Mouse (Mus musculus) right cerebral cortex, postnatal 10 days (tissue): Measurements from ENCODE around the gene Kmo.
A peak's percentile ranks its signal among the peaks of the same experiment; 100 is the strongest.

Experiments
- DNase-seq, 2 experiments: peaks; one replicate each; pipeline ENCODE4 v3.0.0; 2021; ENCODE audit warnings: low spot score in 2 of 2

The Kmo gene

DNA sequence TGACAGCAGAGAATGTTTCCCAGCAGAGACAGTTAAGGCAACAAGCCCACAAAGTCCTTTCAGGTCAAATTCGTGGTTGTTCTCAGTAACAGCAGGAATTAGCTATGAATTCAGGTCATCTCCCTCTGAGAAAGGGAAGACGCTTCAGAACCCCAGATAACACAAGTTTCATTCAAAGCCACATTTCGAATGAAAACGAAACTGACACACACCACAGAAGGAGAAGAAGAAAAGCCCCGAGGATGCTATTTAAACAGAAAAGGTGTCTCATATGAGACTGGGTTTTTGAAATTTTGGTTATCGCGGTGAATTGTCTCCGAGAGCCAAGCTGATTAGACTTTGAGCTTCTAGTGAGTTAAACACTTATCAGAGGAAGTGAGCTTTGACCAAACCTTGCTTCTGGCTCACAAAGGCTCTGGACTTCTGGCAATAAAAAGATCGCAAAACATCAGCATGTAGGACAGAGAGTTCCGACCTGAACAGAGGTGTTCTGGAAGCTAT, 11.6 kb downstream of the Kmo start:
- DNase-seq: no peak

DNA sequence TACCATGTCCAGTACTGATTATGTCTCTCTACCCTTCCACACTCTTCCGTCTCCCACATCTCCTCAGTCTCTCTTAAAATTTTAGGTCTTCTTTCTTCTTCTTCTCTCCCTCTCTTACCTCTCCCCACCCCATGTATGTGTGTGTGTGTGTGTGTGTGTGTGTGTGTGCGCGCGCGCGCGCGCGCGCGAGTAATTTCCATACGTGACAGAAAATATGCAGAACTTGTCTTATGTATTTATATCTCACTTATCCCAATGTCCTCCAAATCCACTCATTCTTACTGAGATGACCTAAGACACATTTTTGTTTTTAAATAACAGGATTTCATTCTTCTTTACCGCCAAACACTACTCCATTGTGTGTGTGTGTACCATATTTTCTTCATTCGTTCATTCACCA, 12.3 kb downstream of the Kmo start:
- no peak for DNase-seq

DNA sequence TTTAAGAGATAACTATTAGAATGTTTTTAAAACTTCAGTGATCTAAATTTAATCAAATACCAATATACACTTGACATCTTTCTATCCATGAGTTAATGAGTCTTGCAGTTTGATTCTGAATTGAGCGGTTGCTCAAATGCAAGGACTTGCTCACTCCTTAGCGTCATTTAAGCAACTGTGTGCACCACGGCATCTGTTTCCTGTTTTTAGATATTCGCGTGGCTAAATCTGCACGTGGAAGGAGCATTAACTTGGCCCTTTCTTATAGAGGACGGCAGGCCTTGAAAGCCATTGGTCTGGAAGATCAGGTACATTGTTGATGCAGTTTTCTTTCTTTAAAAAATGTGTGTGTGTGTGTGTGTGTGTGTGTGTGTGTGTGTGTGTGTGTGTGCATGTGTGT, 17.5 kb downstream of the Kmo start:
- DNase-seq: no peak

DNA sequence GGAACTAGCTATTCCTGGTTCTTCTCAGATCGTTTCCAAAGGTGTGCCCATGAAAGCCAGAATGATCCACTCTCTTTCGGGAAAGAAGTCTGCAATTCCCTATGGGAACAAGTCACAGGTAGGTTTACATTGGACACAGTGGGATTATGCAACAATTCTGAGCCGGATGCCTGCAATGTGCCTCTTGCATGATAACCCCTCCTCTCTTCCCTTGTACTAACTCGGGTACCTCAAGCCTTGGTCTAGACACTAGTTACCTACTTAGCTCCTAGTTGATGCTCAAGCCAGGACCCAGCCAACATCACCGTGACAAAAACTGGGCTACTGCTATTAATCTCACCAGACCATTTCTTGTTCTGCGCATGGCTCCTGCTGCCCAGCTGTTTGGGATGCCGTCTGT, 18.9 kb downstream of the Kmo start:
- DNase-seq: no peak

DNA sequence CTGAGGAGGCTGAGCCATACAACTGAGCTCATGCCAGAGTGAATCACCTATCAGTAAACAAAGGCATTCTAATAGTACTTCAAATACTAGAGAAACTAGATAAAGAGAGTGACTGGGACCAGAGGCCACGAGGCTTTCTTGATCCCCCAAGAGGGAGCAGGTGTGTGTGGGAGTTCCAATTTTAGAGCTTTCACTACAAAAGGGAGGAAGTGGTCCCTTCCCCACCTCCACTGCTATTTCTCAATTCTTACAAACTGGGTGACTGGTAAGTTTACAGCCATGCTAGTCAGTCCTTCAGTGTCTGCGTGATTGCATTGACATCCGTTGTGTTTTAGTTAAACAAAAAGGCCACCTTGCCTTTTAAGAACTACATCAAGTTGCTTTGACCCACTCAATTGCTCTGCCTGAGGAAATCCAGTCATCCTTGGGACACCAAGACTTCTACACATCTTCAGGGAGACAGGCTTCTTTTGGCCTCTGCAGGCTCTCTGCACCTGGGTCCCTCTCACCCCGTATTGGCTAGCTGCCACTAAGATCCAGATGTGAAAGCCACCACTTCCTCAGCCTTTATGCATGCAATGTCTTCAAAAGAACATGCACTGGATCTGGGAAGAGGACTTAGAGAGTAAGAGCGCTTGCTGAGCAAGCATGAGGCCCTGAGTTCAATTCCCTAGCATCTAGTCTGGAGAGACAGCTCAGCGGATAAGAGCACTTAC, 20.4 kb downstream of the Kmo start:
- DNase-seq: no peak

GRCm38 (mm10) chr1:175643496-175644265, 23.5 kb downstream of the Kmo start:
- no peak for DNase-seq

DNA sequence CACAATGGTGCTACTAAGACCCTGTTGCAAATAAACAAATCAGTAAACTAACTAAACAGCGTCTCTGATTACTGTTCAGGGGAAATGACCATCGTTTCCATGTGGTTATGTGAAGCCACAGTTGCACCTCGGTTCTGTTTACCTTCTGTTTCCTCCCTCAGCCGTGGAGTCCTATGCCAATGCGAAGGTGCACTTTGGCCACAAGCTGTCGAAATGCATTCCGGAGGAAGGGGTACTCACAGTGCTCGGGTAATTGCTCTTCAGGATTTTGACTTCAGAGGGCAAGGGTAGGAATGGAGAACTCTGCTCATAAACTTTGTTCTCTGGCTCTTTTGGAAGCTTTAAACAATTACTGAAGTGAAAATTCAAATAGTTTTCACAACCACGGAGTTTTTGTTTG, 26.8 kb downstream of the Kmo start:
- DNase-seq: no peak

DNA sequence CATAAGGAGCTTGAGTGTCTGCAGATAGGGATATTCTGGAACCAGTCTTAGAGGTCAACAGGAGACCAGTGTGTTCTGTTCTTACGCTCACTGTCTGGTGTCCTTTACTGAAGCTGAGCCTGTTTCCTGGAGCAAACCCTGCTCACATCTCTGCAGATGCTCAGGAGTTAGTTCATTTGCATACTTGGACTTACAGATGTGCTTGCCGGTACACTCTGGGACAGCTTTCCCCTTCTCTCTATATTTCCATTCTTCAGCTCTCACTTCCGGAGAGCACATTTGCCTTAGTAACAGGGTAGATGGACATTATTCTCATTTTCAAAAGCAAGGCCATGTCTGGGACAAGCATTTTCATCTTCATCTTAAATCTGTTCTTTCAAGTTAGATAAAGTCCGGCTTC, 28.4 kb downstream of the Kmo start:
- no peak for DNase-seq

DNA sequence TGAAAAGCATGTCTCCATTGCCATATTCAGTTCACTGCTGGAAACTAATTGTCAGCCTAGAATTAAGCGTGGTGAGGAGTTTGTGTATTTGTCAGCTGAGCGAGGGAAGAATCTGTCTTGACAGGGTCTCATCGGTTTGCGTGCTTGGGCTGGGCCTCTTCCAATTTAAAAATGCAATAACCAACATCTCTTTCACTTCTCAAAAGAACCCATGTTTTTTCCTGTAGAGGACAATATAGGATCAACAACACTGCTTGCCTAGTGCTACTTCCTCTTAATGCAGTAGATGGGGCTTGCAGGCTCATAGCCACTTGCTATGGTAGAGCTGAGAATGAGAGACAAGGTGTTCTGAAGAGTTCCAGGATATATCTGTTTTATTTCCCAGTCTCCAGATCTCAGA, 39.7 kb downstream of the Kmo start:
- DNase-seq: no peak

GRCm38 (mm10) chr1:175668666-175669405, 48.7 kb downstream of the Kmo start:
- peak; percentile 35 to 42 for DNase-seq

DNA sequence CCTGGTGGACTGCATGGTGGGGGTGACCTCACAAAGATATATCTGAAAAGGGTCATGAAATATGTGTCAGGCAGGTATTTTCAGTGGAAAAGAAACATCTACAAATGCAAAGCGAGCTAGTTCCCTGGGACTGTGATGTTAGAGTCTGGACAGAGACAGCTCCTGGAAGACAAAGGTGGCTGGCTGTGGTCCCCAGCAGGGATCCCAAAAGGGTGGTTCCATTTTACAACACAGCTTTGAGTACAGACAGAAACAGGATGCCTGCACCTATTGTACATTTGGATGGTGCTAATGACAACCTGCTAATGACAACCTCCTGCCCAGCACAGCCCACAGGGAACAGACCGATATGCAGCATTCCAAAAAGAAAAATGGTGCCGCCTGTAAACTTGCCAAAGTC, 49.3 kb downstream of the Kmo start:
- DNase-seq: no peak

DNA sequence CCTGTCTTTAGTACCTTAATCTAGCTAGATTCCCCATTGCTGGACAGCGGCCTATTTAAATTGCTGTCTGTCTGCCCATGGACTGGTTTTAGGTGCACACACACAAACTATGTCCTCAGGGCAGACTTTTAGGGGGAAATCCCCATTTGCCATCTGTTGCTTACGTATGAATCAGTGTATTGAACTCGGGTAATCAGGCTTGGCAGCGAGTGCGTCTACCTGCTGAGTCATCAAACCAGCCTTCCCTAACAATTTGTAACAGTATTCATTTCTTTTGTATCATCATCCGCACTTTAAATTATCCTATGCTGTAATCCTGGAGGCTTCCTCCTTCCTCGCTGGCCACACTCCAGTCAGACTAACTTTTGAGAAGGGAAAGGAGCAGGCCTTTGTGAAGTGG, 49.9 kb downstream of the Kmo start:
- DNase-seq: no peak

- DNase-seq: no peak
These were observed 51.4 kb downstream of the Kmo start for GRCm38 (mm10) chr1:175671626-175672025.

DNA sequence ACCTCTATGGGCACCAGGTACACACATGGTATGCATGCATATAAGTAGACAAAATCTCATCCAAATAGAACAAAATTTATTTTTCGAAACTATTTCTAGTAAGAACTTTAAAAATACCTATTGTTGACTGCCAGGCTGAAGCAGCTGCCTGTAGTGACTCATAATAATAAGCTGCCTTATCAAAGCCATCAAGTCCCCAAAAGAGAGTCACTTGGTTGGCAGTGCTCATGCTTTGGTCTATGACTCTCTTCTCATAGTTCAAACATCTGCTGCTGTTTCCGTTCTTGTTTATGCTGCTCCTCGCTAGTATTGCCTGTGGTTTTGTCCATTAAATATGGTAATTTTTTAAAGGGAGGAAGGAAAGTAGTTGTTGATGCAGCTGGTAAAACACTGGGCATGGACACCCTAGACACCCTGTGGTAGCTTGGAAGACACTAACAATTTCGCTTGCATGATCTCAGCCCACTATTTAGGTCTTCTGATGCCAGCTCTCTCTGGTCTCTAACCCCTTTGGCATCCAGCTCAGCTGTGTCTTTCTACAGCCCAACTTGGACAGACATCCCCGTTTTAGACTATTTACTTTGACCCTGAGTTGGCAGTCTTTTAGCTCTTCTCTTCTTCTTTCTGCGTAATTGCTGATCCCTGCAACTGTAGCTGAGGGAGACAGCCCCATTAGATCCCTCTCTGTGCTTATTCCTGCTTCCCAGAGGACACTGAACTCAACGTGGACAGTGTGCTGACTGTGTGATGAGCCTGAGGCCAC, 53.6 kb downstream of the Kmo start:
- no peak for DNase-seq

- no peak for DNase-seq
These were observed 54.9 kb downstream of the Kmo start for GRCm38 (mm10) chr1:175675116-175675515.

GRCm38 (mm10) chr1:175677459-175677858, 57.3 kb downstream of the Kmo start:
- no peak for DNase-seq

DNA sequence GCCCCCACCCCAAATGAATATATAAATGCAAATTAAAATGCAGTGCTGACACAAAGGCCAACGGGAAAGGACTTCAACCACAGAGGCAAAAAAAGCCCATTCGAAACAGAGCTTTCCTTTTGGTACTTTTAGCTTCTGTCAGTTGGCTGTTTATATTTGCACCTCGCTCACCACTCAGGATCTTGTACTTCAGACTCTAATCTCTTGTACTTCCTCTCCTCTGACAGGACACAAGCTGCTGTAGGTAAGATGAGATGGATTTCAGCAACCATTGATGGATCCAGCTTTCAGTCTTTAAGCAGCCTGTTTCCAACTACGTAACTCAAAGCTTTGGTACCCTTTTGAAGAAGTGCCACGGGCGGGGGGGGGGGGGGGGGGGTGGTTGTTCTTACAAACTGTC, 60.8 kb downstream of the Kmo start:
- DNase-seq: no peak

DNA sequence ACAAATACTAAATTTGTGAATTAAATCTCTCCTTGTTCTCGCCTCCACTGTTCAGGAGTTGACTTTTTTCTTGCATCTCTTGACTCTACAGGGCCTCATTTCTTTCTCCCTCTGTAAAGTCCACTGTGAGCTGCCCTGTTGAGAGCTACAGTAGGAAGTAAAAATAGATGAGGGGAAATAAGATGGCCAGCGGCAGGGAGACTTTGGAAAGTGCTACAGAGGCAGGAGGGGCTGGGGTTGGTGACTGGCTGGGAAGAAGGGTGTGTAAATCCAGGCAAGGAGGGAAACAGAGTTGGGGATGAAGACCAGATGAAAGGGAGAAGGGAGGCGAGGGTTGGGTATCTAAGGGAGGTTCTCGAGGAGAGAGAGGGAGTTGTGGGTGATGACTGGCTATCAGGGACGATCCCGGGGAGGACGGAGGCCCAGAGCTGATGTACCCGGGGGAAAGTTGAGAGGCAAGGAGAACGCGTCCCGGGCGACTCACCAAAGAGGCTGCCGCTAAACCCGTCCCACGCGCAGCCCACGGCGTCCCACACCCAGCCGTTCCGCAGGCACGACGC, 71.6 kb downstream of the Kmo start:
- DNase-seq: no peak

- DNase-seq: peak; percentile 99
These were observed 72.2 kb downstream of the Kmo start, which contains the start of the genes Opn3 and Chml for GRCm38 (mm10) chr1:175692246-175692996. Opn3 (minus strand) TSS chr1:175692776. Chml (minus strand) TSS chr1:175692901.

DNA sequence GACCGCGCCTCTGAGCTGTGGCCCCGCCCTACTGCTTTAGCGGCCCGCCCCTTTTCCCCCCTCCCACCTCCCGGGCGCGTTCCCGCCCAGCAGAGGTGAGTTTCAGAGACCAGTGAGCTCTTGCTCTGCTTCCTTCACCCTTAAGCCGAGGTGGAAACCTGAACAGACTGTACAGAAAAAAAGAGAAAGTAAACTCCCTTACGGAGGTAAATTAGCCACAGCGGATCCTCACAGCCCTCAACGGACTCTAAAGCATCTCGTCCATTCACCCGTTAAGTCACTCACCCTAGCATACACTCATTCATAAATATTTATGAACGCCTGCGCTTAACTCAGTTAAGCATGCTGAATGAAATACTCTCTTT, 72.8 kb downstream of the Kmo start:
- DNase-seq: no peak
